In genomic region chr13:41437390-41437789, GRCm38 (mm10) we compare ENCODE assay signal across 24 mouse cellular contexts. TPM values are rescaled to one million over a fixed set of nuclear protein-coding genes. Genes with fewer than 3 reads are reported as not detected.
DNase-seq lines count a peak whose midpoint lies in the region; ATAC-seq and TF ChIP-seq lines count a peak whose summit lies in the region.
"Had no signal": no experiment of that assay in that cellular context is flagged by ENCODE, and none has a peak within 500 bp of the region (broad histone marks: within the 10 kb centered on the region; RNA-seq: fewer than 3 reads in every experiment).

No protein-coding gene starts in this region.

- no peak for TF ChIP-seq CTCF in gastrocnemius, adult 2 months (IDR thresholded peaks at IDR 0.05)
- no peak for TF ChIP-seq CTCF in forebrain, postnatal 0 days (IDR thresholded peaks at IDR 0.05; ENCODE audit: low read depth)

- peak; percentile 76 for ATAC-seq in granulocyte monocyte progenitor cell, adult 5-6 weeks (replicated peaks; ENCODE audit: poor library complexity, severe bottlenecking)
- ATAC-seq in forebrain, postnatal 0 days: no peak
- ATAC-seq in erythroblast, adult 5-6 weeks (replicated peaks; ENCODE audit: low FRiP score, poor library complexity, severe bottlenecking): no peak
- ATAC-seq: CD4-positive, CD25-positive, alpha-beta regulatory T cell, adult 4 months; forebrain, embryonic 14.5 days; intestine, embryonic 16.5 days; midbrain, embryonic 13.5 days had no signal

- no peak overlapping the region for H3K9ac ChIP-seq in forebrain, postnatal 0 days
- H3K9ac ChIP-seq: heart, embryonic 15.5 days; hindbrain, embryonic 12.5 days; limb, embryonic 13.5 days; midbrain, embryonic 13.5 days had no signal

- no peaks in the 10 kb centered on the region for H3K36me3 ChIP-seq in forebrain, postnatal 0 days (ENCODE audit: insufficient read depth)
- H3K36me3 ChIP-seq: heart, embryonic 15.5 days; hindbrain, embryonic 12.5 days; limb, embryonic 13.5 days; midbrain, embryonic 13.5 days had no signal

- H3K4me3 ChIP-seq in gastrocnemius, adult 2 months: no peak overlapping the region
- no peak overlapping the region for H3K4me3 ChIP-seq in forebrain, postnatal 0 days (ENCODE audit: low read depth, low read length)
- H3K4me3 ChIP-seq: heart, embryonic 15.5 days; hindbrain, embryonic 12.5 days; limb, embryonic 13.5 days; midbrain, embryonic 13.5 days had no signal

- peak; percentile 28 for DNase-seq in gastrocnemius, adult 2 months
- no peak for DNase-seq in gastrocnemius, postnatal 10 days
- DNase-seq in 3T3-L1 (ENCODE audit: low read depth, low spot score): peak; percentile 66
- peak; percentile 67 for DNase-seq in lung, postnatal 36 days
- no peak for DNase-seq in spleen, postnatal 36 days (ENCODE audit: low spot score in 2 of 2)
- no peak for DNase-seq in forebrain, postnatal 0 days
- DNase-seq: adrenal gland, adult 8-10 months; cerebellum, adult 8-10 months; cerebellum, postnatal 25 days; kidney, adult 8-10 months; right cerebral cortex, postnatal 25 days; thymus, adult 18-20 months; thymus, postnatal 36 days had no signal

- no peaks in the 10 kb centered on the region for H3K4me1 ChIP-seq in forebrain, postnatal 0 days (ENCODE audit: insufficient read depth)
- H3K4me1 ChIP-seq: heart, embryonic 15.5 days; limb, embryonic 13.5 days had no signal

- H3K4me2 ChIP-seq in forebrain, postnatal 0 days (ENCODE audit: low read depth): no peak overlapping the region
- H3K4me2 ChIP-seq: heart, embryonic 15.5 days; hindbrain, embryonic 12.5 days; limb, embryonic 13.5 days; liver, embryonic 11.5 days; midbrain, embryonic 13.5 days had no signal

- intact Hi-C loops in gastrocnemius, adult 2 months (cut with DNase I): no loop called here

- no peaks in the 10 kb centered on the region for H3K9me3 ChIP-seq in forebrain, postnatal 0 days (ENCODE audit: low read length)
- H3K9me3 ChIP-seq: heart, embryonic 15.5 days; limb, embryonic 13.5 days; midbrain, embryonic 13.5 days had no signal

- 95% methylated on average over 2 of the region's 2 CpGs for WGBS in forebrain, postnatal 0 days

- no peaks in the 10 kb centered on the region for H3K27me3 ChIP-seq in forebrain, postnatal 0 days (ENCODE audit: insufficient read depth, low read length)
- H3K27me3 ChIP-seq: hindbrain, embryonic 12.5 days; limb, embryonic 13.5 days; midbrain, embryonic 13.5 days had no signal

- no peak overlapping the region for H3K27ac ChIP-seq in gastrocnemius, adult 2 months
- no peak overlapping the region for H3K27ac ChIP-seq in forebrain, postnatal 0 days (ENCODE audit: low read depth, low read length)
- H3K27ac ChIP-seq: heart, embryonic 15.5 days; hindbrain, embryonic 12.5 days; kidney, postnatal 0 days; limb, embryonic 13.5 days; midbrain, embryonic 13.5 days had no signal

RNA-seq across cellular contexts. Expression of gene Nedd9, which starts 49.8 kb away (rescaled TPM):
- 10 to 100 TPM in 1 of 2 experiments, 1 to 10 TPM in 1; 4.2 to 11.2 TPM for total RNA-seq in gastrocnemius, adult 2 months (2021)
- 10 to 100 TPM; 15.1 to 17.4 TPM for total RNA-seq in gastrocnemius, postnatal 10 days (2021)
- 15.1 and 22.2 TPM in 2 replicates for total RNA-seq in granulocyte monocyte progenitor cell, adult 5-6 weeks (2014; fragmentation: Nextera tagmentation)
- total RNA-seq in granulocyte monocyte progenitor cell, adult 5-6 weeks (2017): 23.4 and 37.8 TPM in 2 replicates
- 25.5 and 30.5 TPM in 2 replicates for total RNA-seq in forebrain, postnatal 0 days (2014; rRNA removed)
- 9.5 and 12.6 TPM in 2 replicates for polyA plus RNA-seq in forebrain, postnatal 0 days (2015; fragmentation: Nextera tagmentation; extraction: Ambion mirVana)
- total RNA-seq in erythroblast, adult 5-6 weeks (2015; ENCODE audit: low replicate concordance): 14.2 and 14.4 TPM in 2 replicates
- 13.1 TPM in 2 replicates for total RNA-seq in erythroblast, adult 5-6 weeks (2017; ENCODE audit: low replicate concordance)

Comparison
In these comparisons a context has a peak if more than half of its experiments do, and no peak if none do; other contexts are left out.
1. DNase-seq: peak in gastrocnemius, adult 2 months (single experiment), 3T3-L1 (single experiment) and lung, postnatal 36 days (single experiment); none in gastrocnemius, postnatal 10 days (single experiment), spleen, postnatal 36 days (0 of 2) and forebrain, postnatal 0 days (single experiment).